Mouse (Mus musculus) forebrain, embryonic 10.5 days (tissue): ENCODE results near the gene Adk. TPM values are rescaled to one million over a fixed set of nuclear protein-coding genes. Genes with fewer than 3 reads are reported as not detected.
"Not testable (repeated sequence)": the region's sequence is repeated elsewhere in the genome, so short reads cannot be mapped to it uniquely, and the experiment has no call there.

Source experiments
- DNase-seq: peaks from one replicate; pipeline ENCODE4 v3.0.0-alpha.2; 2017; ENCODE audit warnings: low spot score; ENCODE audit errors: extremely low spot score
- H3K27ac ChIP-seq: fragments of 300-500 bp; sonication (generic); 2 replicates; pipeline ENCODE4 v1.5.1; 2016; ENCODE audit warnings: mild to moderate bottlenecking
- H3K27me3 ChIP-seq: fragments of 300-500 bp; sonication (generic); 2 replicates; pipeline ENCODE4 v1.6.1; 2016; ENCODE audit warnings: mild to moderate bottlenecking; ENCODE audit not compliant: poor library complexity, severe bottlenecking
- H3K36me3 ChIP-seq: fragments of 300-500 bp; sonication (generic); replicated peaks from 2 replicates; pipeline ENCODE4 v1.6.1; 2016; ENCODE audit warnings: mild to moderate bottlenecking, moderate library complexity
- H3K4me1 ChIP-seq: fragments of 300-500 bp; sonication (generic); 2 replicates; pipeline ENCODE4 v1.6.1; 2016
- H3K4me3 ChIP-seq: fragments of 300-500 bp; sonication (generic); 2 replicates; pipeline ENCODE4 v1.5.1; 2016; ENCODE audit warnings: mild to moderate bottlenecking, moderate library complexity
- H3K9me3 ChIP-seq: fragments of 300-500 bp; sonication (generic); 2 replicates; pipeline ENCODE4 v1.6.1; 2016; ENCODE audit warnings: mild to moderate bottlenecking, moderate library complexity
- WGBS: fragments of 180-500 bp; shearing (Covaris S2); methylation state at CpG from one replicate; pipeline ENCODE4 v1.1.7; 2016; 5-methylcytosine and 5-hydroxymethylcytosine counted together
- polyA plus RNA-seq: library from polyadenylated mRNA; unstranded; fragments of >200 nt; fragmentation: Nextera tagmentation; extraction: Ambion mirVana; gene quantifications from 2 replicates; pipeline ENCODE4 v1.2.1, GENCODE M21; 2016

Gene Adk
- polyA plus RNA-seq, 1 experiment from 2014 or later, result 171 TPM

DNA sequence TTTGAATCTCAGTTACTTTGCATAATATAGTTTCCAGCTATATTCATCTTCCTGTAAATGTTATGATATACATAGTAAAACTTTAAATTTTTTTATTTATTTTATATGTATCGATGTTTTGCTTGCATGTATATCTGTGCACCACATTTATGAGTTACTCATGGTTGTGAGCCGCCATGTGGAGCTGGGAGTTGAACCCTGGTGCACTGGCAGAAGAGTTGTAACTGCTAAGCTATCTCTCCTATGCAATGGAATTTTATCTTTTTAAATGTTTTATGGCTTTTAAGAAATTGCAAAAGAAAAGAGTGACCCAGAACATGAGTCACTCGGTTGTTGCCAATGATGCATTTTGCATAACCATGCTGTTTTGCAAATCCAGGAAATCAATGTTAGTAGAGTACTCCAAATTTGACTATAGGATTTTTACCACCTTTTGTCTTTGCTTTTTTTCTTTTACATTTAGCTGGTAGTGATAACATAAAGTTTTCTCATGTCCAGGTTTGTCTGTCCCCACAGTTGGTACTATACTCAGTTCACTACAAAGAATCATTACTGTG, 38.6 kb downstream of the Adk start:
- no peak for DNase-seq
- Histone ChIP-seq H3K36me3 (peaks cover 24% of the 10 kb centered on the region), H3K4me1 (peaks cover 23% of the 10 kb centered on the region), H3K9me3 (no peaks in the 10 kb centered on the region), H3K4me3 (no peak overlapping the region), H3K27me3 (no peaks in the 10 kb centered on the region), H3K27ac (no peak overlapping the region)
- 94% methylated on average over 3 of the region's 3 CpGs for WGBS

DNA sequence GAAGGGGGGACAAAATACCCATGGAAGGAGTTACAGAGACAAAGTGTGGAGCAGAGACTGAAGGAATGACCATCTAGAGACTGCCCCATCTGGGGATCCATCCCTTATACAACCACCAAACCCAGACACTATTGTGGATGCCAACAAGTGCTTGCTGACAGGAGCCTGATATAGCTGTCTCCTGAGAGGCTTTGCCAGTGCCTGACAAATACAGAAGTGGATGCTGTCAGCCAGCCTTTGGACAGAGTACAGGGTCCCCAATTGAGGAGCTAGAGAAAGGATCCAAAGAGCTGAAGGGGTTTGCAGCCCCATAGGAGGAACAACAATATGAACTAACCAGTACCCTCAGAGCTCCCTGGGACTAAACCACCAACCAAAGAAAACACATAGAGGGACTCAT, 41.8 kb downstream of the Adk start:
- not testable (repeated sequence) for H3K4me1 ChIP-seq, H3K27ac ChIP-seq, H3K27me3 ChIP-seq, H3K9me3 ChIP-seq, DNase-seq, H3K4me3 ChIP-seq
- peaks cover 24% of the 10 kb centered on the region for H3K36me3 ChIP-seq

DNA sequence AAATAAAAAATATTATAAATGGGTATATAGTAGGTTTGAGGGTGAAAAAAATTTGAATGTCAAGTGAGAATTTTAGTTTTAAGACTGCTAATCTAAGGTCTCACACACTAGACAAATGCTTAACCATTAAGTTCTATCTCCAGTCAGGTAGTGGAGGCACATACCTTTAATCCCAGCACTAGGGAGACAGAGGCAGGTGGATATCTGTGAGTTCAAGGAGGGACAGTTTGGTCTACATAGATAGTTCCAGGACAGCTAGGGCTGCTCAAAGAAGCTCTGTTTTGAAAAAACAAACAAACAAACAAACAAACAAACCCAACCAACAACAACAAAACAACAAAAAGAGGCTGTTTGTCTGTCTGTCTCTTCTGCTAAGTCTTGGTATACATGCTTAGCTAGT, 43.9 kb downstream of the Adk start:
- Histone ChIP-seq H3K4me3 (no peak overlapping the region), H3K4me1 (peaks cover 8% of the 10 kb centered on the region), H3K27me3 (no peaks in the 10 kb centered on the region), H3K36me3 (peaks cover 24% of the 10 kb centered on the region), H3K9me3 (no peaks in the 10 kb centered on the region), H3K27ac (no peak overlapping the region)
- DNase-seq, result no peak

DNA sequence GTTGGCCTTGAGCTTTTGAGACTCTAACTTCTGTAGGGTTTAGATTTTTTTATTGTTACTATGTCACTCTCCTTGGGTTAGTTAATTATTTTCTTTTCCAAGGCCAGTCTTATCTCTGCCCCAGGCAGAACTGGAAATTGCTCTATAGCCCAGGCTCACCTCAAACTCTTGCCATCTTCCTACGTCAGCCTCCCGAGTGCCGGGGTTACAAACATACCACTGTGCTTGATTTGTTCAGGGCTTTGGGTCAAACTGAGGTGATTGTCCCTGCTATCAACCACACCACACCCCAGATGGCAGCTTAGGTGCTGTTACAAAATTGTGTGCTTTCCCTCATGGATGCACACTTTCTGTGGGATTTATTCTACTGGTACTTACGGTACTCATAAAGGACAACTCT, 44.3 kb downstream of the Adk start:
- Histone ChIP-seq H3K27me3 (no peaks in the 10 kb centered on the region), H3K36me3 (peaks cover 20% of the 10 kb centered on the region), H3K27ac (no peak overlapping the region), H3K4me1 (peaks cover 8% of the 10 kb centered on the region), H3K9me3 (no peaks in the 10 kb centered on the region), H3K4me3 (no peak overlapping the region)
- WGBS, result 84% methylated on average over 4 of the region's 4 CpGs
- DNase-seq, result no peak

DNA sequence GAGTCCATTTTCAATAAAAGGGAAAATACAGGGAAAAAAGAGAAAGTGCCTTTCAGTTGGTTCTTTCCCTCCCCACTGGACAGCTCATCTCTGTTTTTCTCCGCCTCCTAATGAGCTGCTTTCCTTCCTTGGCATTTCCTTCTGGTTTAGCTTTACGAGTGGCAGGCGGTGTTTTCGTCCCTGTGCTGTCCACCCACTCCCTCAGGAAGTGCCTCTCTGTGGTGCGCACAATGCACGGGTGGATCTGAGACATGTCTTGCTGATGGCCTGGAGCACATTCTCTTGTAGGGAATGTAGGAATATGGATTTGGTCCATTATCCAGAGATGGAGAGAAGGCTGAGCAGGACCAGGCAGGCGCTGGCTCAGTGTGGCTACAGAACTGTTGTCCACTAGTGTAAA, 47.0 kb downstream of the Adk start:
- Histone ChIP-seq H3K36me3 (peaks cover 1% of the 10 kb centered on the region; the same call in 1 of the 2 replicates), H3K4me3 (no peak overlapping the region), H3K27ac (no peak overlapping the region), H3K4me1 (peaks cover 8% of the 10 kb centered on the region), H3K9me3 (no peaks in the 10 kb centered on the region), H3K27me3 (no peaks in the 10 kb centered on the region)
- DNase-seq, result no peak
- 70% methylated on average over 7 of the region's 7 CpGs for WGBS

DNA sequence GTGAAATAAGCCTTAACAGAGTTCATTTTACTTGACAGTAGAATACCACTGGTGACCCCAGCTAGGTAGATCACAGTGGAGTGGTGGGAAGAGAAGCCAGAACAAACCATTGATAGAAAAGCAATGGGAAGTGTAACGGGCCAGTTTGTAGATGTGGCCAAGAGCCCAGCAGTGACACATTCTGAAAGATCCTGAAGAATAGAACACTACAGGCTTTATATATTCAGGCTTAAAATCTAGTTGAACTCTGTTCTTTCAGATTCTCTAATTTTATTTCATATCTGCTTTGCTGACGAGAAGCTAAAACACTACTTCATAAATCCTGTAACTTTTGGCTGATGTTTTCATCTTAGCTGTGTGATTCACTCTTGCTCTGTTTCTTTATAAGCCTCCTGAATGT, 48.5 kb downstream of the Adk start:
- 90% methylated on average over 2 of the region's 2 CpGs for WGBS
- H3K27me3 ChIP-seq, result no peaks in the 10 kb centered on the region

DNA sequence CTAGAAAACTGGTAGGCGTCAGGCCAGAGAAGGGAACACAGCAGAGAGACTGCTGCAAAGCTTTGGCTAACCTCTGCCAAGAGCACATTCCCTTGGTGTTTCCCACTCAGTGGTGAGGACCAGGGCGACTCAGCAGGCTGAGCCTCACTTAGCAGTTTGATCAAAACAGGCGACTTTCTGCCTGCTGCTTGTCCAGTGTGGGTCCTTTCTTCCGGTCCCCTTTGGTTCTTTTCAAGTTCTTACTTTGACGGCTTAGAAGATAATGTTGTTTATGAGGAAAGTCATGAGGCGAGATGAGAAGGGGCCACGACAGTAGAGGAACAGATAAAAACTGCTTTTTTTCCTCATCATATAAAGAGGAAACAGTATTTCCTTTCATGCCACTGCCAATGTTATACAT, 49.2 kb downstream of the Adk start:
- no peaks in the 10 kb centered on the region for H3K9me3 ChIP-seq
- no peak for DNase-seq
- H3K36me3 ChIP-seq, result 0 out of 2 replicates have a peak, but pooled peaks cover 2% of the 10 kb centered on the region
- H3K27me3 ChIP-seq, result no peaks in the 10 kb centered on the region
- WGBS, result 78% methylated on average over 7 of the region's 7 CpGs
- H3K4me1 ChIP-seq, result peaks cover 8% of the 10 kb centered on the region
- no peak overlapping the region for H3K4me3 ChIP-seq
- no peak overlapping the region for H3K27ac ChIP-seq

More for the DNA sequence above, 48.5 kb downstream of the Adk start:
- H3K27ac ChIP-seq, result no peak overlapping the region
- 0 out of 2 replicates have a peak, but pooled peaks cover 2% of the 10 kb centered on the region for H3K36me3 ChIP-seq
- H3K4me3 ChIP-seq, result no peak overlapping the region
- peaks cover 8% of the 10 kb centered on the region for H3K4me1 ChIP-seq
- no peaks in the 10 kb centered on the region for H3K9me3 ChIP-seq
- DNase-seq, result no peak

DNA sequence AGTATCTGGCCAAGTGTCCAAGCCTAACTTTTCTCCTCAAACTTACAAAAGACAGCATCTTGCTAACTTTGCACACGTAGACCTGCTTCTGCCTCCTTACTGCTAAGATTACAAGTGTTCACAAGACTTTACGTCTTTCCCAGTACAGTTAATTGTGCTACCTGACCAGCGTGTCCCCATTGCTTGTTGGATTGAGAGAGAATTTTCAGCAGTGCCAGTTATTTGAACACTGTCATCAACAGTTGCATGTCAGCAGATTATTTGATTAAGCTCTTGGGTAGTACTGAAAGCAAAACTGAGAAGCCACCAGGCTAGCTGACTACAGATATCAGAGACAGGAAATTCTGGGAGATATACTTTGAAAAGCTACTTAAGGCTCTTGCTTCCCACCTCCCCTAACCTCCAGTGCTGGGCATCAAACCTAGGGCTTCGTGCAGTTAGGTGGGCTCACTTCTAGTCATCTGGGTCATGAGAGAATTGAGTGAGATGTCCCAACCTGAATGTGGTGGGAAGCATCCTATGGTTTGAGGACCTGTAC, 50.4 kb downstream of the Adk start:
- WGBS, result 92% methylated on average over 4 of the region's 4 CpGs
- H3K27ac ChIP-seq, result no peak overlapping the region
- DNase-seq, result no peak
- no peak overlapping the region for H3K4me3 ChIP-seq
- H3K27me3 ChIP-seq, result no peaks in the 10 kb centered on the region
- peaks cover 8% of the 10 kb centered on the region for H3K4me1 ChIP-seq
- no peaks in the 10 kb centered on the region for H3K9me3 ChIP-seq
- H3K36me3 ChIP-seq, result 0 out of 2 replicates have a peak, but pooled peaks cover 2% of the 10 kb centered on the region

DNA sequence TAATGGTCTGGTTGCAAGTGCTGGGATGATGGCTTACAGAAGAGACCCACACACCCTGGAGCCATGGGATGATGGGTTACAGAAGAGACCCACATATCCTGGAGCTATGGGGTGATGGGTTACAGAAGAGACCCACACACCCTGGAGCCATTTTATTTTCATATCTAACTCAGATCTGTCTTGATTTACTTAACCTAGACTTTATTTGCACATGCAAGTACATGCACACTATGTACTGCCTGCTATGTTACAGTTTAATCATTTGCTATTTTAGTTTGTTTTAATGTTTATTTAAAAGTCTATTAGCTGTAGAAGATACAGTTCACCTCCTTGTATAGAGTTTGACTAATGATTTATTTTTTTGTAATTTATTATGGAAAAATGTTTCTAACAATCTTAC, 52.7 kb downstream of the Adk start:
- Histone ChIP-seq H3K4me3 (no peak overlapping the region), H3K4me1 (no peaks in the 10 kb centered on the region), H3K36me3 (0 out of 2 replicates have a peak, but pooled peaks cover 2% of the 10 kb centered on the region), H3K9me3 (no peaks in the 10 kb centered on the region), H3K27me3 (no peaks in the 10 kb centered on the region), H3K27ac (no peak overlapping the region)
- DNase-seq, result no peak

DNA sequence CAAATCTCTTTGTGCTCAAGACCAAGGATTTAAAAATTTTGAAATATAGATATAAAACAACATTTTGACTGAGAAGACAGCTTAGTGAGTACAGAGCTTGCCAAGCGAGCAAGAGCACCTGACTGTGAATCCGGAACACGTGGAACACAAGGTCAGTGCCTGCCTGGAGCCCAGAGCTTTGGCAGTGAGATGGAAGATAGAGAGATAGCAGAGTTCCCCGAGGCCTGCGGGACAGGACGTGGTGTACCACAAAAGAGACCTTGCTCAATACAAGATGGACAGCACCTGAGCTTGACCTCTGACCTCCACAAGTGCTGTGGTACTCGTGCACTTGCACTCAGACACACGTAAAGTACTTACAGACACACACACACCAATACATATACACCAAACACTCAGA, 54.2 kb downstream of the Adk start:
- H3K27ac ChIP-seq, result no peak overlapping the region
- no peak overlapping the region for H3K4me3 ChIP-seq
- DNase-seq, result no peak
- 0 out of 2 replicates have a peak, but pooled peaks cover 2% of the 10 kb centered on the region for H3K36me3 ChIP-seq
- no peaks in the 10 kb centered on the region for H3K9me3 ChIP-seq
- H3K4me1 ChIP-seq, result no peaks in the 10 kb centered on the region
- WGBS, result 92% methylated on average over 8 of the region's 8 CpGs
- no peaks in the 10 kb centered on the region for H3K27me3 ChIP-seq

DNA sequence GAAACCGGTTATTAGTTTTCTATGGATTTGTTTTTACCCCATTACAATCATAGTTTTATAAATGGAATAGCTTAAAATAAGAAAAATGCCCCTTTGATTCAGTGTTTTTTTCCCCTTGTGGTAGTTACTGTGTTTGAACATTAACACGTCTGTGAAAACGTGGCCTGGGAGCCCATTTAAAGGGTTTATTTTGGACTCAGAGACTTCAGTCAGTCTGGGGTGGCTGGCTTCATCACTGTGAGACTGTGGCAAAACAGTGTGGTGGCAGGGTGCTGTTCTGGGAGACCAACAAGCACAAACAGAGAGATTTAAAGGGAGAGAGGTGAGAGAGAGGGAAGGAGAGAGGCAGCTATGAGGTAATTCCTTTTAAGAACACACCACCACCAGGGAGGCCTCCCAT, 55.2 kb downstream of the Adk start:
- WGBS, result 85% methylated on average over 3 of the region's 3 CpGs
- no peaks in the 10 kb centered on the region for H3K27me3 ChIP-seq

DNA sequence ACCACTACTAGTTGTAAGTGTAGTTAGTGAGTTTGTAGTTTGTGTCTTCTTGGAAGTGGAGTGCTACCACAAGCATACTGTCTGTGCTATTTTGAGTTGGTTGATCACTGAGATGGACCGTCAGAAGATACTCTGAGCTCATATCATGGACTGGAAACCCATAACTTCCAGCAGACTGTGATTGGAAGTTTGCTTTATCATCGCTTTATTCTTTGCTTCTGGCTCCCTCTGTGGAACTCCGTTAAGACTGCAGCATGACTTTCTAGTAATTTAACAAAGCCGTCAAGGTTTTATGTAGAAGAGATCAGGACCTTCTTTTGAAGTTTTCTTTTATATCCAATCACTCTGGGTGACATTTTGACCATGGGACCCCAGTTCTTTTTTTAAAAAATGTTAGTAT, 58.1 kb downstream of the Adk start:
- 90% methylated on average over 4 of the region's 4 CpGs for WGBS
- no peak overlapping the region for H3K27ac ChIP-seq
- no peaks in the 10 kb centered on the region for H3K9me3 ChIP-seq

More for the DNA sequence above, 55.2 kb downstream of the Adk start:
- Histone ChIP-seq H3K27ac (no peak overlapping the region), H3K4me3 (no peak overlapping the region), H3K9me3 (no peaks in the 10 kb centered on the region), H3K4me1 (no peaks in the 10 kb centered on the region), H3K36me3 (0 out of 2 replicates have a peak, but pooled peaks cover 2% of the 10 kb centered on the region)
- DNase-seq, result no peak

DNA sequence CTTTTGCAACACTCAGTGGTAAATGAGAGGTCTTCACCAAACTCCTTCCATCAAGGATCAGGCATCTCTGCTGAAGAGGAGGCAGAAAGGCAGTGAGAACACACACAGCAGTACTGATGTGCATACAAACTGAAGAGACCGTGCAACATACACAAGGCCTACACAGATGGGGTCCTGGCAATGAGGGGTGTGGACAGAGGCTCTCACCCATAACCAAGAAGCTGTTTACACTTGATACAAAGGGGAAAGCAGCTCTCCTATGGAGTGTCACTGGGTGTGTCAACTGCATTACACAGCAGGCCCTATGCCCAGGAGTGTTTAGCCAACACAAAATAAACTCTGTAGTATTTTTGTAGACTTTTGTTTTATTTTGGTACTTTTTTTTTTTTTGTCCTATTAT, 59.1 kb downstream of the Adk start:
- no peak overlapping the region for H3K27ac ChIP-seq
- no peaks in the 10 kb centered on the region for H3K27me3 ChIP-seq
- 83% methylated on average over 1 of the region's 1 CpGs for whole genome bisulfite sequencing
- H3K9me3 ChIP-seq, result no peaks in the 10 kb centered on the region
- H3K4me3 ChIP-seq, result no peak overlapping the region
- no peak for DNase-seq
- no peaks in the 10 kb centered on the region; the same call in 1 of the 2 replicates for H3K4me1 ChIP-seq
- no peaks in the 10 kb centered on the region for H3K36me3 ChIP-seq

More for the DNA sequence above, 58.1 kb downstream of the Adk start:
- DNase-seq, result no peak
- no peak overlapping the region for H3K4me3 ChIP-seq
- H3K27me3 ChIP-seq, result no peaks in the 10 kb centered on the region
- no peaks in the 10 kb centered on the region; the same call in 1 of the 2 replicates for H3K4me1 ChIP-seq
- H3K36me3 ChIP-seq, result 0 out of 2 replicates have a peak, but pooled peaks cover 2% of the 10 kb centered on the region
